Mouse (Mus musculus): ENCODE data around the gene Hoxc11. TPM values are rescaled to one million over a fixed set of nuclear protein-coding genes. Genes with fewer than 3 reads are reported as not detected.

Hoxc11 gene
- not detected for polyA plus RNA-seq (2014; fragmentation: Illumina TruSeq; extraction: RNeasy Lipid Tissue Mini Kit (QIAGEN cat#74804); ENCODE audit: low read depth, low replicate concordance)

GRCm38 (mm10) chr15:102954192-102955006 lies at the start of gene Hoxc11:
Gene Hoxc11, plus strand, starts transcription at chr15:102954427.

GRCm38 (mm10) chr15:102921053-102922011 lies 32.9 kb upstream of the Hoxc11 start, which contains the start of gene Hoxc13:
Gene Hoxc13, plus strand, starts transcription at chr15:102921103.

GRCm38 (mm10) chr15:102936279-102936972 lies 17.8 kb upstream of the Hoxc11 start, which contains the start of gene Hoxc12:
Gene Hoxc12, plus strand, starts transcription at chr15:102936757.

GRCm38 (mm10) chr15:102966776-102967311 lies 12.6 kb downstream of the Hoxc11 start, which contains the start of gene Hoxc10:
Gene Hoxc10, plus strand, starts transcription at chr15:102966796.

GRCm38 (mm10) chr15:102967312-102967510 lies 13.0 kb downstream of the Hoxc11 start, which contains the start of gene Hoxc5:
Gene Hoxc5, plus strand, starts transcription at chr15:102967443.

GRCm38 (mm10) chr15:102976171-102976570 lies 21.9 kb downstream of the Hoxc11 start, which contains the start of gene Hoxc9:
Gene Hoxc9, plus strand, starts transcription at chr15:102976439.

GRCm38 (mm10) chr15:102990461-102991397 lies 36.5 kb downstream of the Hoxc11 start, which contains the start of gene Hoxc8:
Gene Hoxc8, plus strand, starts transcription at chr15:102990607.

GRCm38 (mm10) chr15:102997939-102998355 lies 43.7 kb downstream of the Hoxc11 start, which contains the start of gene Hoxc6:
Gene Hoxc6, plus strand, starts transcription at chr15:102998257.

Other genes with a start within 250 kb of the Hoxc11 start
- 23.1 TPM for gene Calcoco1, start 232.2 kb upstream of the Hoxc11 start, polyA plus RNA-seq (2014; fragmentation: Illumina TruSeq; extraction: RNeasy Lipid Tissue Mini Kit (QIAGEN cat#74804); ENCODE audit: low read depth, low replicate concordance)
- gene Hoxc13, start 33.3 kb upstream of the Hoxc11 start, polyA plus RNA-seq (2014; fragmentation: Illumina TruSeq; extraction: RNeasy Lipid Tissue Mini Kit (QIAGEN cat#74804); ENCODE audit: low read depth, low replicate concordance) = not detected
- not detected for gene Hoxc12, start 17.7 kb upstream of the Hoxc11 start, polyA plus RNA-seq (2014; fragmentation: Illumina TruSeq; extraction: RNeasy Lipid Tissue Mini Kit (QIAGEN cat#74804); ENCODE audit: low read depth, low replicate concordance)
- gene Hoxc10, start 12.4 kb downstream of the Hoxc11 start, polyA plus RNA-seq (2014; fragmentation: Illumina TruSeq; extraction: RNeasy Lipid Tissue Mini Kit (QIAGEN cat#74804); ENCODE audit: low read depth, low replicate concordance) = 0.35 TPM
- gene Hoxc5, start 13.0 kb downstream of the Hoxc11 start, polyA plus RNA-seq (2014; fragmentation: Illumina TruSeq; extraction: RNeasy Lipid Tissue Mini Kit (QIAGEN cat#74804); ENCODE audit: low read depth, low replicate concordance) = 0.39 TPM
- gene Hoxc9, start 22.0 kb downstream of the Hoxc11 start, polyA plus RNA-seq (2014; fragmentation: Illumina TruSeq; extraction: RNeasy Lipid Tissue Mini Kit (QIAGEN cat#74804); ENCODE audit: low read depth, low replicate concordance) = 1.0 TPM
- 1.8 TPM for gene Hoxc8, start 36.2 kb downstream of the Hoxc11 start, polyA plus RNA-seq (2014; fragmentation: Illumina TruSeq; extraction: RNeasy Lipid Tissue Mini Kit (QIAGEN cat#74804); ENCODE audit: low read depth, low replicate concordance)
- 1.1 TPM for gene Hoxc6, start 43.8 kb downstream of the Hoxc11 start, polyA plus RNA-seq (2014; fragmentation: Illumina TruSeq; extraction: RNeasy Lipid Tissue Mini Kit (QIAGEN cat#74804); ENCODE audit: low read depth, low replicate concordance)
- gene Hoxc4, start 64.5 kb downstream of the Hoxc11 start, polyA plus RNA-seq (2014; fragmentation: Illumina TruSeq; extraction: RNeasy Lipid Tissue Mini Kit (QIAGEN cat#74804); ENCODE audit: low read depth, low replicate concordance) = 0.34 TPM
- 2.7 TPM for gene Smug1, start 212.7 kb downstream of the Hoxc11 start, polyA plus RNA-seq (2014; fragmentation: Illumina TruSeq; extraction: RNeasy Lipid Tissue Mini Kit (QIAGEN cat#74804); ENCODE audit: low read depth, low replicate concordance)

Measured in testis, adult 10 weeks (tissue).